Comparison of ENCODE assay signal across 8 mouse cellular contexts in the genomic region with DNA sequence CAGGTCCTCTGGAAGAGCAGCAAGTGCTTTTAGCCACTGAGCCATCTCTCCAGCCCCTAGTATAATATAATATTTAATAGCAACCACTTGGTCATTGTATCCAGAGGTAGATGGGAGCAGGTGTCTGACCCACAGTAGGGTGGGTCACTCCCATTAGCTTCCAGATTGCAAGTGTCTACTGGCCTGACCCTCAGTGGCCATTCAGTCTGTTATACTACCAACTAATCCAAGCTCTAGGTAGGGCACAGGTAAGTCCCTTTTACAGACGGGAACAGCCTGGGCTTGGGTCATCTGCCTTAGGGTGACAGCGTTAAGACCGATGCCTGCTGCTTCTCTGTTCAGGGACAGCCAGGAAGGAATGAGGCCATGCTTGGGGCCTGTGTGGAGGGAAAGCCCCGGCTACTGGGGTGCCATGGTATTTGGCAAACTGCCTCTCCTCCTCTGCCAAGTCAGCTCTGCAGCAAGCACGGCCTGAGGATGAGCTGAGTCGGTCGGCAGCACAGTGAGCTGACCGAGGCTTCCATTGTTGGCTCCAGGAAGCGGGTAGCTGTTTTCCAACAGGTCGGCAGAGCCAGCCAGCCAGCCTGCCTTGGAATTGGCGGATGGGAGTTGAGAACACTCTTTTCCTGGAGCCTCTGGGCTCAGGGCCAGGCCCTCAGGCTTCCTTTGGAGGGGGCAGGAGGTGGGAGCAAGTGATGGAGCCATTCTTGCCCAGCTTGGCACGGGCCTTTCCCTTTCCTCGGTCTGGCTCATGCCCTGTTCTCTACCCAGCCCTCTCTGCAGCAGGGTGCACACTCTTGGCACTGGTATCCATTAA.
DNase-seq lines count a peak whose midpoint lies in the region; ATAC-seq and TF ChIP-seq lines count a peak whose summit lies in the region.

No protein-coding gene starts in this region.

- 0 out of 2 replicates have a peak overlapping the region, but pooled peaks have one; percentile 35 for H3K27ac ChIP-seq in forebrain, embryonic 10.5 days
- no peak overlapping the region for H3K27ac ChIP-seq in forebrain, embryonic 11.5 days (ENCODE audit: low read depth, low read length)
- peak overlapping the region; percentile 71 for H3K27ac ChIP-seq in kidney, embryonic 15.5 days
- peak overlapping the region; percentile 51 for H3K27ac ChIP-seq in lung, postnatal 0 days (ENCODE audit: low read length)

- H3K9me3 ChIP-seq in forebrain, embryonic 10.5 days: no peaks in the 10 kb centered on the region
- H3K9me3 ChIP-seq in forebrain, embryonic 11.5 days (ENCODE audit: control insufficient read depth, low read length): no peaks in the 10 kb centered on the region
- H3K9me3 ChIP-seq in kidney, embryonic 15.5 days (replicated peaks): 0 out of 2 replicates have a peak, but pooled peaks cover 3% of the 10 kb centered on the region
- no peaks in the 10 kb centered on the region for H3K9me3 ChIP-seq in lung, postnatal 0 days (ENCODE audit: low read length)

- TF ChIP-seq EP300 in lung, postnatal 0 days (IDR thresholded peaks at IDR 0.05): peak; percentile 69

- H3K36me3 ChIP-seq in forebrain, embryonic 10.5 days (replicated peaks): no peaks in the 10 kb centered on the region
- H3K36me3 ChIP-seq in forebrain, embryonic 11.5 days (ENCODE audit: control insufficient read depth, insufficient read depth, low read length): no peaks in the 10 kb centered on the region
- H3K36me3 ChIP-seq in kidney, embryonic 15.5 days: peaks cover 15% of the 10 kb centered on the region; the same call in 1 of the 2 replicates
- 0 out of 2 replicates have a peak, but pooled peaks cover 6% of the 10 kb centered on the region for H3K36me3 ChIP-seq in lung, postnatal 0 days (ENCODE audit: insufficient read depth, low read length)

- H3K4me3 ChIP-seq in forebrain, embryonic 10.5 days: no peak overlapping the region; the same call in 1 of the 2 replicates
- H3K4me3 ChIP-seq in forebrain, embryonic 11.5 days (ENCODE audit: low read depth, low read length): no peak overlapping the region
- no peak overlapping the region for H3K4me3 ChIP-seq in kidney, embryonic 15.5 days (replicated peaks)
- no peak overlapping the region for H3K4me3 ChIP-seq in lung, postnatal 0 days (ENCODE audit: low read depth, low read length)

- no peak overlapping the region for H3K9ac ChIP-seq in forebrain, embryonic 11.5 days (ENCODE audit: low read length)
- no peak overlapping the region for H3K9ac ChIP-seq in kidney, embryonic 15.5 days
- no peak overlapping the region for H3K9ac ChIP-seq in lung, postnatal 0 days (replicated peaks; ENCODE audit: low read depth)

- TF ChIP-seq CTCF in lung, postnatal 0 days (IDR thresholded peaks at IDR 0.05): no peak

- 84% methylated on average over 13 of the region's 13 CpGs for WGBS in forebrain, embryonic 10.5 days
- WGBS in forebrain, embryonic 11.5 days: 84% methylated on average over 13 of the region's 13 CpGs
- 80% methylated on average over 13 of the region's 13 CpGs for WGBS in kidney, embryonic 15.5 days
- 24% methylated on average over 13 of the region's 13 CpGs for WGBS in lung, postnatal 0 days

- ATAC-seq in forebrain, embryonic 11.5 days (replicated peaks; ENCODE audit: low FRiP score): no peak
- ATAC-seq in kidney, embryonic 15.5 days (replicated peaks; ENCODE audit: low FRiP score): no peak
- ATAC-seq in lung, postnatal 0 days: peak; percentile 86
- ATAC-seq in inflammation-experienced regulatory T-cells, adult 6 months: no peak

- no peak overlapping the region for H3K4me2 ChIP-seq in forebrain, embryonic 11.5 days (ENCODE audit: low read depth, low read length, severe bottlenecking)
- H3K4me2 ChIP-seq in kidney, embryonic 15.5 days: no peak overlapping the region
- H3K4me2 ChIP-seq in lung, postnatal 0 days (replicated peaks; ENCODE audit: low read depth, low read length): no peak overlapping the region

- H3K27me3 ChIP-seq in forebrain, embryonic 10.5 days (ENCODE audit: poor library complexity, severe bottlenecking): no peaks in the 10 kb centered on the region
- no peaks in the 10 kb centered on the region for H3K27me3 ChIP-seq in forebrain, embryonic 11.5 days (ENCODE audit: control insufficient read depth, insufficient read depth, low read length)
- H3K27me3 ChIP-seq in kidney, embryonic 15.5 days: no peaks in the 10 kb centered on the region
- H3K27me3 ChIP-seq in lung, postnatal 0 days (replicated peaks; ENCODE audit: insufficient read depth, low read length): no peaks in the 10 kb centered on the region

- no peaks in the 10 kb centered on the region for H3K4me1 ChIP-seq in forebrain, embryonic 10.5 days
- H3K4me1 ChIP-seq in forebrain, embryonic 11.5 days (replicated peaks; ENCODE audit: control insufficient read depth, insufficient read depth, low read length): no peaks in the 10 kb centered on the region
- H3K4me1 ChIP-seq in kidney, embryonic 15.5 days: 0 out of 2 replicates have a peak, but pooled peaks cover 3% of the 10 kb centered on the region
- peaks cover 8% of the 10 kb centered on the region for H3K4me1 ChIP-seq in lung, postnatal 0 days (ENCODE audit: insufficient read depth, low read depth, low read length)

- no peak for DNase-seq in forebrain, embryonic 10.5 days (ENCODE audit: extremely low spot score, low spot score)
- no peak for DNase-seq in forebrain, embryonic 11.5 days (ENCODE audit: low spot score)
- DNase-seq in cerebellum, postnatal 10 days: peak; percentile 89 to 95
- DNase-seq in gastrocnemius, postnatal 25 days: peak; percentile 67
- peak; percentile 71 for DNase-seq in lung, postnatal 0 days (ENCODE audit: low spot score)
- DNase-seq in skeletal muscle tissue, adult 2 months (ENCODE audit: low read depth, low spot score): peak; percentile 65

Comparison
In these comparisons a context has a peak if more than half of its experiments do, and no peak if none do; other contexts are left out.
1. DNase-seq: peak in cerebellum, postnatal 10 days (2 of 2), gastrocnemius, postnatal 25 days (single experiment), lung, postnatal 0 days (single experiment) and skeletal muscle tissue, adult 2 months (single experiment); none in forebrain, embryonic 10.5 days (single experiment) and forebrain, embryonic 11.5 days (single experiment).